Mouse (Mus musculus): ENCODE results near the gene Golph3l. TPM values are rescaled to one million over a fixed set of nuclear protein-coding genes. Genes with fewer than 3 reads are reported as not detected.
"Not testable (repeated sequence)": the region's sequence is repeated elsewhere in the genome, so short reads cannot be mapped to it uniquely, and the experiment has no call there.

Golph3l gene
- polyA plus RNA-seq (2015; fragmentation: Nextera tagmentation; extraction: Ambion mirVana) = 27.0 and 28.5 TPM in 2 replicates

DNA sequence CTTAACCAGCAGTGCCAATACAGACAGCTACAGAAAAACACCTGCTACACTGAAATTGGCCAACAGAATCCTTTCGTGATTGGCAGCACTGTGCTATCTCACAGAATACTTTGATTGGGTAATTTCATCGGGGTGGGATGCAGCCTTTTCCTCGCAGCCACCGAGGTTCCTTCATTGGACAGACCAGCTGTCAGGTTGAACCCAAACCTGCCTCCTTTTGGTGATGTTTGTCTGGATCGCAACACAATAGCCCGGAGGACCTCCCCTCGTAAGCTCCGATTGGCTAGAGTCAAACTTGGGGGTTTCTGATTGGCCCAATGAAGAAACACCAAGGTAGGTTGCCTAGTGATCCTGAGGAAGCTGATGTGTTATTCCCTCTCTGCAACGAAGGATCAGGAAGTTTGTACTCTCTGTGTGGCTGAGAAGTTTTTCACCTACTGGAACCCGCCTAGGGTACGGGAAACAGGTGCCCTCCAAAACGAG lies at the start of gene Golph3l:
Gene Golph3l (plus strand): TSS at position 331 of the 483 bp plus-strand sequence.
- WGBS = 0% methylated on average over 12 of the region's 12 CpGs
- no peaks in the 10 kb centered on the region for H3K9me3 ChIP-seq (replicated peaks; ENCODE audit: control insufficient read depth, low read length, poor library complexity, severe bottlenecking)
- H3K27me3 ChIP-seq (ENCODE audit: control insufficient read depth, insufficient read depth, low read depth, low read length) = no peaks in the 10 kb centered on the region
- H3K4me3 ChIP-seq (ENCODE audit: low read depth, low read length) = peak within 1 kb of the TSS; percentile 81
- peak within 1 kb of the TSS; percentile 81 for H3K4me2 ChIP-seq (ENCODE audit: low read length)
- H3K27ac ChIP-seq (ENCODE audit: low read length) = peak within 1 kb of the TSS; percentile 75
- peaks cover 7% of the 10 kb centered on the region for H3K36me3 ChIP-seq (ENCODE audit: control insufficient read depth, insufficient read depth, low read length)
- peak within 1 kb of the TSS; percentile 75 for H3K9ac ChIP-seq (ENCODE audit: low read depth, low read length)
- ATAC-seq = peak; percentile 100
- H3K4me1 ChIP-seq (ENCODE audit: control insufficient read depth, insufficient read depth, low read length) = peaks cover 5% of the 10 kb centered on the region

DNA sequence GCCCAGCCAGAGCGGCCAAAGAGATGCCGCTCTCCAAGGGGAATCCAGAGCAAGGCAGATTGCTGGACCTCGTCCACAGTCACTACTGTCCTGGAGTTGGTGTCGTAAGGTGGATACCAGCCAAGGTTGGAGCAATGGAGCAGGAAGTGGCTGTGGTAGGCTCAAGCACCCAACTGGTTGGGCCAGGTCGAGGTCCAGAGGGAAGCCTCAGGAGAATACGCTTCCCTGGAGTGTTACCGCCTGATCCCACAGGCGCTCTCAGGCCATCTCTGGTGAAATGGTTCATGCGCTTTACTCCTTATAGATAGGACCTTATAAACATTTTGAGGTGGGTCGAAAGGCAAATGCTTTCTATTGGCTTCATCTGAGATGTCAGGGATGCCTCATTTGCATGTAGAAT lies 49.8 kb upstream of the Golph3l start:
- H3K27me3 ChIP-seq (ENCODE audit: control insufficient read depth, insufficient read depth, low read depth, low read length) = no peaks in the 10 kb centered on the region
- no peak for ATAC-seq
- 91% methylated on average over 10 of the region's 10 CpGs for WGBS
- H3K4me1 ChIP-seq (ENCODE audit: control insufficient read depth, insufficient read depth, low read length) = no peaks in the 10 kb centered on the region
- no peak overlapping the region for H3K27ac ChIP-seq (ENCODE audit: low read length)
- H3K9ac ChIP-seq (ENCODE audit: low read depth, low read length) = no peak overlapping the region
- H3K4me3 ChIP-seq (ENCODE audit: low read depth, low read length) = no peak overlapping the region
- H3K36me3 ChIP-seq (ENCODE audit: control insufficient read depth, insufficient read depth, low read length) = no peaks in the 10 kb centered on the region
- no peak overlapping the region for H3K4me2 ChIP-seq (ENCODE audit: low read length)
- no peaks in the 10 kb centered on the region for H3K9me3 ChIP-seq (replicated peaks; ENCODE audit: control insufficient read depth, low read length, poor library complexity, severe bottlenecking)

DNA sequence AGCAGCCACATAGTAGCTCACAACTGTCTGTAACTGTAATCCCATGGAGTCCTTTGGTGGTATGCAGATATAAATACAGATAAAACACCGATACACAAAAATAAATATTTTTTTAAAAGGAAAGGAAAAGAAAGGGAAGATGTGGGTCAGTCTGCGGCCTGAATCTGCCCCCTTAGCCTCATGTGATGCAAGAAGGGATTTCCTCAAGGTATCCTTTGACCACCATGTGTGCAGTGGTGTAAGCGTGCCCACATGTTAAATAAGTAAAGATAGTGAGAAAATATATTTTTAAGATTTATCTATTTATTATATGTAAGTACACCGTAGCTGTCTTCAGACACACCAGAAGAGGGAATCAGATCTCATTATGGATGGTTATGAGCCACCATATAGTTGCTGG lies 48.9 kb upstream of the Golph3l start:
- WGBS = 93% methylated on average over 4 of the region's 4 CpGs
- Histone ChIP-seq H3K27ac (ENCODE audit: low read length) (no peak overlapping the region), H3K4me3 (ENCODE audit: low read depth, low read length) (no peak overlapping the region), H3K9me3 (replicated peaks; ENCODE audit: control insufficient read depth, low read length, poor library complexity, severe bottlenecking) (no peaks in the 10 kb centered on the region), H3K27me3 (ENCODE audit: control insufficient read depth, insufficient read depth, low read depth, low read length) (no peaks in the 10 kb centered on the region), H3K9ac (ENCODE audit: low read depth, low read length) (no peak overlapping the region), H3K4me1 (ENCODE audit: control insufficient read depth, insufficient read depth, low read length) (no peaks in the 10 kb centered on the region), H3K36me3 (ENCODE audit: control insufficient read depth, insufficient read depth, low read length) (no peaks in the 10 kb centered on the region), H3K4me2 (ENCODE audit: low read length) (no peak overlapping the region)
- no peak for ATAC-seq

DNA sequence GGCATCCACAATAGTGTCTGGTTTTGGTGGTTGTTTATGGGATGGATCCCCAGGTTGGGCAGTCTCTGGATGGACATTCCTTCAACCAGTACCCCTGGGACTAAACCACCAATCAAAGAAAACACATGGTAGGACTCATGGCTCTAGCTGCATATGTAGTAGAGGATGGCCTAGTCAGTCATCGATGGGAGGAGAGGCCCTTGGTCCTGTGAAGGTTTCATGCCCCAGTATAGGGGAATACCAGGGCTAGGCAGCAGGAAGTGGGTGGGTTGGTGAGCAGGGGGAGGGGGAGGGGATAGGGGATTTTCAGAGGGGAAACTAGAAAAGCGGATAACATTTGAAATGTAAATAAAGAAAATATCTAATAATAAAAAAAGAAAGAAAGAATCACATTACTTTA lies 47.5 kb upstream of the Golph3l start:
- not testable (repeated sequence) for H3K36me3 ChIP-seq (ENCODE audit: control insufficient read depth, insufficient read depth, low read length); ATAC-seq; H3K9ac ChIP-seq (ENCODE audit: low read depth, low read length); H3K27me3 ChIP-seq (ENCODE audit: control insufficient read depth, insufficient read depth, low read depth, low read length); H3K4me1 ChIP-seq (ENCODE audit: control insufficient read depth, insufficient read depth, low read length); H3K4me3 ChIP-seq (ENCODE audit: low read depth, low read length); H3K9me3 ChIP-seq (replicated peaks; ENCODE audit: control insufficient read depth, low read length, poor library complexity, severe bottlenecking); H3K4me2 ChIP-seq (ENCODE audit: low read length); H3K27ac ChIP-seq (ENCODE audit: low read length)
- WGBS = 89% methylated on average over 2 of the region's 2 CpGs

DNA sequence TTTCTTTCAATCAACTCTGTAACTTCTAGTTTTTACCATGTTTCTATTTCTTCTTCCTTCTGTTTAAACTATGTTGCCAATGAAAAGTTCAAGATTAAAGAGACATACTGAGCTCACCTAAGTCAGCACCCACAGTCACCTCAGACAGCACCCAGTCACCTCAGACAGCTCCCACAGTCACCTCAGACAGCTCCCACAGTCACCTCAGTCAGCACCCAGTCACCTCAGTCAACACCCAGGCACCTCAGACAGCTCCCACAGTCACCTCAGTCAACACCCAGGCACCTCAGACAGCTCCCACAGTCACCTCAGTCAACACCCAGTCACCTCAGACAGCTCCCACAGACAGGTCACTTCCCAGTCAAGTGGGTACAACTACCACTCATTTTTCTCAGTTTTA lies 46.6 kb upstream of the Golph3l start:
- no peaks in the 10 kb centered on the region for H3K36me3 ChIP-seq (ENCODE audit: control insufficient read depth, insufficient read depth, low read length)
- H3K4me2 ChIP-seq (ENCODE audit: low read length) = no peak overlapping the region
- H3K9me3 ChIP-seq (replicated peaks; ENCODE audit: control insufficient read depth, low read length, poor library complexity, severe bottlenecking) = no peaks in the 10 kb centered on the region
- H3K4me3 ChIP-seq (ENCODE audit: low read depth, low read length) = no peak overlapping the region
- no peaks in the 10 kb centered on the region for H3K27me3 ChIP-seq (ENCODE audit: control insufficient read depth, insufficient read depth, low read depth, low read length)
- H3K27ac ChIP-seq (ENCODE audit: low read length) = no peak overlapping the region
- no peak overlapping the region for H3K9ac ChIP-seq (ENCODE audit: low read depth, low read length)
- H3K4me1 ChIP-seq (ENCODE audit: control insufficient read depth, insufficient read depth, low read length) = no peaks in the 10 kb centered on the region
- no peak for ATAC-seq

DNA sequence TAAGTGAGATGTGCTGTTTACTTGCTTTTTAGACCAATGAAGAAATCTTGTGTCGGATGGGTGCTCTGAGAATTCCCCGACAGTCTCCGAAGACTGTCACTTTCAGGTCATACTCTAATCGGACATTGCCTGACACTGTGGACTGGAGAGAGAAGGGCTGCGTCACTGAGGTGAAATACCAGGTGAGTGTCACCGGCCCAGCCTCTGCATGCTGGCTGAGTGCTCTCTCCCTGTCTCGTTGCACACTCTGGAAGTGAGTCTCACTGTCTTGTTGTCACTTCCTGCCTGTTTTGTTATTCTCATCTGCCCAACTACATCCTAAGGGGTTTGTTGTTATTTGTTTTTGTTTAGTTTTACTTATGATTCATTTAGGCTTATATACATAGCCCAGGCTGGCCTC lies 45.8 kb upstream of the Golph3l start:
- no peak overlapping the region for H3K4me2 ChIP-seq (ENCODE audit: low read length)
- no peak for ATAC-seq
- H3K4me3 ChIP-seq (ENCODE audit: low read depth, low read length) = no peak overlapping the region
- H3K9me3 ChIP-seq (replicated peaks; ENCODE audit: control insufficient read depth, low read length, poor library complexity, severe bottlenecking) = no peaks in the 10 kb centered on the region
- no peaks in the 10 kb centered on the region for H3K4me1 ChIP-seq (ENCODE audit: control insufficient read depth, insufficient read depth, low read length)
- H3K27ac ChIP-seq (ENCODE audit: low read length) = no peak overlapping the region
- H3K27me3 ChIP-seq (ENCODE audit: control insufficient read depth, insufficient read depth, low read depth, low read length) = no peaks in the 10 kb centered on the region
- no peak overlapping the region for H3K9ac ChIP-seq (ENCODE audit: low read depth, low read length)
- no peaks in the 10 kb centered on the region for H3K36me3 ChIP-seq (ENCODE audit: control insufficient read depth, insufficient read depth, low read length)
- 79% methylated on average over 7 of the region's 7 CpGs for WGBS

DNA sequence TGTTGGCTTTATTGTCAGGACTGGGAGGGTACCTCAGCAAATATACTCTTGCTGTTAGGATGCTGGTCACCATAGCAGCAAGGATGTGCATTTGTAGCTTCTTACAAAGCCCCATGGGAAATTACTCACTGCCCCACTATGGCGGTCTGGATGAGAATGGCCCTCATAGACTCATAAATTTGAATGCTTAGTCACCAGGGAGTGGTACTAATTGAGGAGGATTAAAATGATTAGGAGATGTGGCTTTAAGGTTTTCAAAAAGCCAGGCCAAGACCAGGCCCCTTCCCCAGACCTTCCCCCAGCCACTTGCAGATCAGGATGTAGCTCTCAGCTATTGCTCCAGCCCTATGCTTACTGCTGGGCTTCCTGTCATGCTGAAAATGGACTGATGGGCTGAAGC lies 38.6 kb upstream of the Golph3l start:
- Histone ChIP-seq H3K4me2 (ENCODE audit: low read length) (no peak overlapping the region), H3K4me1 (ENCODE audit: control insufficient read depth, insufficient read depth, low read length) (no peaks in the 10 kb centered on the region), H3K9ac (ENCODE audit: low read depth, low read length) (no peak overlapping the region), H3K9me3 (replicated peaks; ENCODE audit: control insufficient read depth, low read length, poor library complexity, severe bottlenecking) (no peaks in the 10 kb centered on the region), H3K27ac (ENCODE audit: low read length) (no peak overlapping the region), H3K36me3 (ENCODE audit: control insufficient read depth, insufficient read depth, low read length) (no peaks in the 10 kb centered on the region), H3K27me3 (ENCODE audit: control insufficient read depth, insufficient read depth, low read depth, low read length) (no peaks in the 10 kb centered on the region), H3K4me3 (ENCODE audit: low read depth, low read length) (no peak overlapping the region)
- ATAC-seq = no peak
- WGBS = 33% methylated on average over 1 of the region's 1 CpGs

DNA sequence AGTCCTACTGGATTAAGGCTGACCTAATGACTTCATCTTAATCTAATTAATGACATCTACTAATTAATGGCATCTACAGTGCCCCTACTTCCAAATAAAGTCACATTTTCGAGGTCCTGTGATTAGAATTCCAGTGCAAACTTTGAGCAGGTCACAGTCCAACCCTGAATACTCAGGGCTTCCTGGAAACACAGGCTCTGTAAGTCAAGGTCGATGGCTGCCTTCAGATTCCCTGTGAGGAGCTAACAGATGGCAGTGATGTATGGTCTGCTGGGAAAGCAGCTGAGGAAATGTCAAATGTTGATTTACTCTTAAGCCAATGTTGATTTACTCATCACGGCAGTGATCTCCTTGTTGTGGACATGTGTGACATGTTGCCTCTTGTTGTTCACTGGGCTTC lies 34.7 kb upstream of the Golph3l start:
- no peak for ATAC-seq
- H3K36me3 ChIP-seq (ENCODE audit: control insufficient read depth, insufficient read depth, low read length) = no peaks in the 10 kb centered on the region
- no peak overlapping the region for H3K4me3 ChIP-seq (ENCODE audit: low read depth, low read length)
- no peak overlapping the region for H3K4me2 ChIP-seq (ENCODE audit: low read length)
- H3K9me3 ChIP-seq (replicated peaks; ENCODE audit: control insufficient read depth, low read length, poor library complexity, severe bottlenecking) = no peaks in the 10 kb centered on the region
- H3K4me1 ChIP-seq (ENCODE audit: control insufficient read depth, insufficient read depth, low read length) = no peaks in the 10 kb centered on the region
- WGBS = 60% methylated on average over 3 of the region's 3 CpGs
- H3K9ac ChIP-seq (ENCODE audit: low read depth, low read length) = no peak overlapping the region
- H3K27me3 ChIP-seq (ENCODE audit: control insufficient read depth, insufficient read depth, low read depth, low read length) = no peaks in the 10 kb centered on the region
- H3K27ac ChIP-seq (ENCODE audit: low read length) = no peak overlapping the region

DNA sequence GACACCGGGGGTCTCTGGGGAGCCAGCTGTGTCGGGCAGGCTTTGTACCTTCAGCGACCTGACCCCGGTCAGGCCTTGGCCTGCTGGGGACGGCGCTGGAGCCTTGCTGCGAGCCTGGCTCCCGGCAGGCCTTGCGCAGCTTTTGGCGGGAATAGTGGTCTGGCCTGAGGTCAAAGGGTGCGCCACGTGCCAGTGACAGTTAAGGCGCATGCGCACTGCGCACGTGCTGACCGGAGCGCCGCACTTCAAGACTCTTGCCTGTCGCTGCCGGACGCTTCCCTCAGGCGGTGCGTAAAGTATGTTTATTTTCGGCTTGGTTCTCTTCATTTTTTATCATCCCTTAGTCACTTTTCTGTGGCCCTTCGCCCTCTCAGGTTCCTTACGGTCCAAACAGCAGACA lies 29.3 kb upstream of the Golph3l start, which contains the start of gene Hormad1:
Gene Hormad1 (plus strand): TSS at position 241 of the 400 bp plus-strand sequence.
- 91% methylated on average over 27 of the region's 27 CpGs for WGBS
- Histone ChIP-seq H3K9me3 (replicated peaks; ENCODE audit: control insufficient read depth, low read length, poor library complexity, severe bottlenecking) (no peaks in the 10 kb centered on the region), H3K4me3 (ENCODE audit: low read depth, low read length) (no peak within 1 kb of the TSS), H3K4me2 (ENCODE audit: low read length) (no peak within 1 kb of the TSS), H3K9ac (ENCODE audit: low read depth, low read length) (no peak within 1 kb of the TSS), H3K27ac (ENCODE audit: low read length) (no peak within 1 kb of the TSS), H3K27me3 (ENCODE audit: control insufficient read depth, insufficient read depth, low read depth, low read length) (no peaks in the 10 kb centered on the region), H3K4me1 (ENCODE audit: control insufficient read depth, insufficient read depth, low read length) (no peaks in the 10 kb centered on the region), H3K36me3 (ENCODE audit: control insufficient read depth, insufficient read depth, low read length) (no peaks in the 10 kb centered on the region)
- no peak for ATAC-seq
